Mouse (Mus musculus) MEL (cell line): Measurements from ENCODE around the gene Nr3c2. TPM values are rescaled to one million over a fixed set of nuclear protein-coding genes. Genes with fewer than 3 reads are reported as not detected.

Experiments
- DNase-seq: peaks from one replicate; pipeline ENCODE4 v3.0.0; 2011; ENCODE audit warnings: low read depth, low spot score
- H3K27ac ChIP-seq: 2 replicates; pipeline ENCODE4 v1.5.1; 2012; ENCODE audit warnings: low read depth, mild to moderate bottlenecking, control low read depth, low read length, moderate library complexity; ENCODE audit not compliant: control insufficient read depth
- H3K27me3 ChIP-seq, 2 experiments: fragments of 150-350 bp in 1 of 2; sonication (generic) in 1 of 2; 2 replicates each; pipeline ENCODE4 v1.6.1; 2012; ENCODE audit warnings: low read length in 2 of 2, mild to moderate bottlenecking in 2 of 2, improper control_type of control experiment in 1 of 2, moderate library complexity in 1 of 2; ENCODE audit not compliant: insufficient read depth in 2 of 2, control insufficient read depth in 1 of 2
- H3K36me3 ChIP-seq, 2 experiments: 2 replicates each; pipeline ENCODE4 v1.6.1; 2012 to 2014; ENCODE audit warnings: low read length in 2 of 2, improper control_type of control experiment in 1 of 2, inconsistent platforms in 1 of 2, mild to moderate bottlenecking in 1 of 2; ENCODE audit not compliant: insufficient read depth in 2 of 2, control insufficient read depth in 1 of 2
- H3K4me1 ChIP-seq, 2 experiments: fragments of 150-350 bp in 1 of 2; sonication (generic) in 1 of 2; 2 replicates each; pipeline ENCODE4 v1.6.1; 2012; ENCODE audit warnings: low read length in 2 of 2, improper control_type of control experiment in 1 of 2, mild to moderate bottlenecking in 1 of 2; ENCODE audit not compliant: insufficient read depth in 2 of 2, control insufficient read depth in 1 of 2
- H3K4me3 ChIP-seq, 2 experiments: fragments of 150-350 bp in 1 of 2; sonication (generic) in 1 of 2; 2 replicates each; pipeline ENCODE4 v1.5.1; 2012; ENCODE audit warnings: low read depth in 2 of 2, low read length in 2 of 2, mild to moderate bottlenecking in 2 of 2, moderate library complexity in 2 of 2, control low read depth in 1 of 2, improper control_type of control experiment in 1 of 2; ENCODE audit not compliant: control insufficient read depth in 1 of 2, insufficient read depth in 1 of 2
- H3K79me2 ChIP-seq: 2 replicates; pipeline ENCODE4 v1.6.1; 2012; ENCODE audit warnings: mild to moderate bottlenecking, low read length, moderate library complexity; ENCODE audit not compliant: control insufficient read depth, poor library complexity, insufficient read depth
- H3K9ac ChIP-seq: 2 replicates; pipeline ENCODE4 v1.6.1; 2012; ENCODE audit warnings: low read depth, mild to moderate bottlenecking, control low read depth, low read length, moderate library complexity; ENCODE audit not compliant: control insufficient read depth, poor library complexity, severe bottlenecking
- H3K9me3 ChIP-seq: fragments of 150-350 bp; sonication (generic); replicated peaks from 2 replicates; pipeline ENCODE4 v1.6.1; 2012; ENCODE audit warnings: mild to moderate bottlenecking, low read length, improper control_type of control experiment, moderate library complexity; ENCODE audit not compliant: insufficient read depth
- CHD1 ChIP-seq: IDR thresholded peaks from 2 replicates; pipeline ENCODE4 v1.6.1; 2012; ENCODE audit warnings: low read depth, mild to moderate bottlenecking, inconsistent platforms, low read length, improper control_type of control experiment
- CHD2 ChIP-seq: IDR thresholded peaks from 2 replicates; pipeline ENCODE4 v1.6.1; 2011; ENCODE audit warnings: low read length, improper control_type of control experiment
- CTCF ChIP-seq, 3 experiments: IDR thresholded peaks in 2 of 3; conservative IDR thresholded peaks in 1 of 3; 2 replicates each; pipeline ENCODE4 v1.5.1; 2011 to 2012; ENCODE audit warnings: low read length in 3 of 3, low read depth in 2 of 3, mild to moderate bottlenecking in 2 of 3, improper control_type of control experiment in 1 of 3, inconsistent platforms in 1 of 3, mixed read lengths in 1 of 3, moderate library complexity in 1 of 3; ENCODE audit not compliant: control insufficient read depth in 1 of 3, insufficient read depth in 1 of 3, poor library complexity in 1 of 3, severe bottlenecking in 1 of 3
- E2F4 ChIP-seq: IDR thresholded peaks from 2 replicates; pipeline ENCODE4 v1.6.1; 2011; ENCODE audit warnings: low read depth, low read length, improper control_type of control experiment, borderline replicate concordance
- ELF1 ChIP-seq: IDR thresholded peaks from 2 replicates; pipeline ENCODE4 v1.6.1; 2014; ENCODE audit warnings: low read depth, mild to moderate bottlenecking, inconsistent platforms, low read length, improper control_type of control experiment, moderate library complexity
- ETS1 ChIP-seq: IDR thresholded peaks from 2 replicates; pipeline ENCODE4 v1.6.1; 2012; ENCODE audit warnings: low read depth, mild to moderate bottlenecking, inconsistent platforms, low read length, improper control_type of control experiment, moderate library complexity
- GABPA ChIP-seq: IDR thresholded peaks from 2 replicates; pipeline ENCODE4 v1.6.1; 2012; ENCODE audit warnings: low read depth, mild to moderate bottlenecking, inconsistent platforms, low read length, improper control_type of control experiment, moderate library complexity
- GATA1 ChIP-seq: IDR thresholded peaks from 2 replicates; pipeline ENCODE4 v1.6.1; 2011; ENCODE audit warnings: low read depth, low read length, improper control_type of control experiment
- HCFC1 ChIP-seq: IDR thresholded peaks from 2 replicates; pipeline ENCODE4 v1.6.1; 2012; ENCODE audit warnings: low read depth, mild to moderate bottlenecking, inconsistent platforms, low read length, improper control_type of control experiment, moderate library complexity
- MAZ ChIP-seq: IDR thresholded peaks from 2 replicates; pipeline ENCODE4 v1.6.1; 2012; ENCODE audit warnings: low read depth, mild to moderate bottlenecking, inconsistent platforms, low read length, improper control_type of control experiment
- MEF2A ChIP-seq: IDR thresholded peaks from 2 replicates; pipeline ENCODE4 v1.6.1; 2014; ENCODE audit warnings: low read depth, mild to moderate bottlenecking, inconsistent platforms, low read length, improper control_type of control experiment; ENCODE audit not compliant: poor library complexity, insufficient replicate concordance, severe bottlenecking; ENCODE audit errors: extremely low read depth
- MYB ChIP-seq: IDR thresholded peaks from 2 replicates; pipeline ENCODE4 v1.6.1; 2011; ENCODE audit warnings: mild to moderate bottlenecking, low read depth, low read length, improper control_type of control experiment
- MYC ChIP-seq: IDR thresholded peaks from 2 replicates; pipeline ENCODE4 v1.6.1; 2011; ENCODE audit warnings: low read depth, mild to moderate bottlenecking, low read length, improper control_type of control experiment, moderate library complexity
- NELFE ChIP-seq: IDR thresholded peaks from 2 replicates; pipeline ENCODE4 v1.6.1; 2011; ENCODE audit warnings: low read depth, low read length, improper control_type of control experiment
- NRF1 ChIP-seq: IDR thresholded peaks from 2 replicates; pipeline ENCODE4 v1.6.1; 2014; ENCODE audit warnings: low read depth, mild to moderate bottlenecking, inconsistent platforms, low read length, improper control_type of control experiment, moderate library complexity; ENCODE audit not compliant: poor library complexity, insufficient read depth, severe bottlenecking
- POLR2A ChIP-seq, 2 experiments: IDR thresholded peaks; 2 replicates each; pipeline ENCODE4 v1.6.1; 2011 to 2012; ENCODE audit warnings: low read length in 2 of 2, mild to moderate bottlenecking in 2 of 2, control low read depth in 1 of 2, improper control_type of control experiment in 1 of 2, low read depth in 1 of 2, moderate library complexity in 1 of 2; ENCODE audit not compliant: control insufficient read depth in 1 of 2, insufficient read depth in 1 of 2, poor library complexity in 1 of 2
- POLR2AphosphoS5 ChIP-seq: IDR thresholded peaks from 2 replicates; pipeline ENCODE4 v1.6.1; 2012; ENCODE audit warnings: low read depth, borderline replicate concordance, mild to moderate bottlenecking, inconsistent platforms, low read length, moderate library complexity, mixed read lengths
- RCOR1 ChIP-seq: IDR thresholded peaks from 2 replicates; pipeline ENCODE4 v1.6.1; 2012; ENCODE audit warnings: low read depth, mild to moderate bottlenecking, inconsistent platforms, low read length, improper control_type of control experiment
- SIN3A ChIP-seq: IDR thresholded peaks from 2 replicates; pipeline ENCODE4 v1.6.1; 2012; ENCODE audit warnings: low read length, improper control_type of control experiment, inconsistent platforms
- TAL1 ChIP-seq: IDR thresholded peaks from 2 replicates; pipeline ENCODE4 v1.6.1; 2012; ENCODE audit warnings: mild to moderate bottlenecking, inconsistent platforms, low read length, moderate library complexity, mixed read lengths
- TCF12 ChIP-seq: IDR thresholded peaks from 2 replicates; pipeline ENCODE4 v1.6.1; 2014; ENCODE audit warnings: low read depth, mild to moderate bottlenecking, inconsistent platforms, low read length, improper control_type of control experiment, moderate library complexity
- USF1 ChIP-seq: IDR thresholded peaks from 2 replicates; pipeline ENCODE4 v1.6.1; 2014; ENCODE audit warnings: low read depth, mild to moderate bottlenecking, inconsistent platforms, low read length, improper control_type of control experiment, moderate library complexity
- ZKSCAN1 ChIP-seq: IDR thresholded peaks from 2 replicates; pipeline ENCODE4 v1.6.1; 2012; ENCODE audit warnings: low read depth, mild to moderate bottlenecking, inconsistent platforms, low read length, improper control_type of control experiment, moderate library complexity
- ZMIZ1 ChIP-seq: IDR thresholded peaks from 2 replicates; pipeline ENCODE4 v1.6.1; 2012; ENCODE audit warnings: low read depth, mild to moderate bottlenecking, inconsistent platforms, low read length, improper control_type of control experiment, moderate library complexity
- ZNF384 ChIP-seq: IDR thresholded peaks from 2 replicates; pipeline ENCODE4 v1.6.1; 2012; ENCODE audit warnings: low read depth, mild to moderate bottlenecking, inconsistent platforms, low read length, improper control_type of control experiment
- polyA plus RNA-seq, 2 experiments: library from polyadenylated mRNA; stranded (reverse) in 1 of 2; unstranded in 1 of 2; fragments of >175 nt in 1 of 2; fragments of >200 nt in 1 of 2; gene quantifications; 2 replicates each; pipeline versions ENCODE4 v1.2.1 to v1.2.4; 2012; ENCODE audit warnings: low replicate concordance in 2 of 2, low read depth in 1 of 2; ENCODE audit not compliant: insufficient read length in 2 of 2, insufficient read depth in 1 of 2, missing spikeins in 1 of 2
- total RNA-seq: library from RNA; depleted of rRNA; stranded (reverse); fragments of 300-350 nt; gene quantifications from 2 replicates; pipeline ENCODE4 v1.2.3, GENCODE M21; 2012

Gene Nr3c2
- total and polyA plus RNA-seq, 3 experiments, result 1.0 to 1.5 TPM; not detected in 1

DNA sequence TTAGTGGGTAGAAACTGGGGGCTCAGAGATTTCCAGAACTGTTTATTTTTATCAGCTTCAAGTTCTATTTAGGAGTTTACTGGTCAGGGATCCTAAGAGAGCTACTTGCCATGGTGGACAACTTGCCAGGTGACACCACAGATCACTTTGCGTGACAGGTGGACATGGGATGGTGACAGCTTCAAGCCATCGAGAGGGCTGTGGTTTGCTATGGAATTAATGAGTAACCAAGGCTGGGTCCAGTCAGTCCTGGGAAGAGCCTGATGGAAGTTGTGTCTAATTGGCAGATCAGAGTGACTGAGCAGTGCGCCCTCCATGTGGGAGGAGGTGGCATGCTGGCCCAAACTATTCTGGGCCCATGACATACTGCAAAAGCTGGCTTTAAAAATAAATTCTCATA is 132.0 kb downstream of the Nr3c2 start:
- no peak for DNase-seq
- no peaks in the 10 kb centered on the region for H3K9me3 ChIP-seq
- H3K36me3 ChIP-seq, result no peaks in the 10 kb centered on the region
- H3K4me3 ChIP-seq, result no peak overlapping the region
- H3K79me2 ChIP-seq, result no peaks in the 10 kb centered on the region
- no peaks in the 10 kb centered on the region for H3K27me3 ChIP-seq
- H3K4me1 ChIP-seq, result no peaks in the 10 kb centered on the region
- H3K9ac ChIP-seq, result no peak overlapping the region
- no peak overlapping the region for H3K27ac ChIP-seq
- no peak for TF ChIP-seq POLR2AphosphoS5
- no peak for TF ChIP-seq TCF12
- TF ChIP-seq ZKSCAN1, result no peak
- no peak for TF ChIP-seq CHD1
- no peak for TF ChIP-seq ZNF384
- TF ChIP-seq CHD2, result no peak
- no peak for TF ChIP-seq GABPA
- no peak for TF ChIP-seq RCOR1
- TF ChIP-seq ELF1, result no peak
- no peak for TF ChIP-seq NELFE
- no peak for TF ChIP-seq MEF2A
- TF ChIP-seq USF1, result no peak

DNA sequence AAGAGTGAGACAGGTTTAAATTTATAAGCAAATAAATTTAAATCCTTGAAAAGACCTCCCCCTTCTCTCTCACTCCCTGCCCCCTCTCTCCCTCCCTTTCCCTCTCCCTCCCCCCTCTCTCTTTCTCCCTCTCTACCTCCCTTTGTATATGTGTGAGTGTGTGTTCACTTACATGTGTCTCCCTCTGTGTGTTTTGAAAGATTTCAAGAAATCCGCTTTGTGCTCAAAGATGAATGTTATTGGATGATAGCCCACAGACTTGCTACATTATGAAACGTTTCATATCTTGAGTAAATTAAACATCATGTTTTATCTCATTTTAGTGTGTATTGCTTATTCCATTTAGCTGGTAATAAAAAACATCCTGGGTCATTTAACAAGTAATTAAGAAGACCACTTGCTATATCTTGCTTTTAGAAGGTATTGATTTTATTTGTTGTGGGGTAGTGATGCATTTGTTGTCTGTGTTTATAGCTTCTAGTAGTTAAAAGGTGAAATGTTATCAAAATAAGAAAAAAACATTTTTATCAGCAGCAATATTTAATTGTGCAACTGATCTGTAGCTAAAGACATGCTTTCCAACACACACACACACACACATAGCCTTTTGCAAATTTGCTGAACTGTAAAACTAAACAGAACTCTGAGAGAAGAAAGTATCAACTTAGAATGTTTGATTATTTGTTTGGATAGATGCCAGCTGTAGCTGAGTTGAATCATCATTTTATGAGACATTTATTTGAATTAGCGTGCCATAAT is 134.6 kb downstream of the Nr3c2 start:
- Histone ChIP-seq H3K9me3 (no peaks in the 10 kb centered on the region), H3K79me2 (no peaks in the 10 kb centered on the region), H3K27me3 (no peaks in the 10 kb centered on the region), H3K4me1 (no peaks in the 10 kb centered on the region), H3K4me3 (no peak overlapping the region), H3K36me3 (no peaks in the 10 kb centered on the region), H3K9ac (no peak overlapping the region), H3K27ac (no peak overlapping the region)
- TF ChIP-seq POLR2AphosphoS5 (no peak), MEF2A (no peak), ZMIZ1 (no peak), E2F4 (no peak), SIN3A (no peak), MYC (no peak), POLR2A (IDR thresholded peaks at IDR 0.05; ENCODE audit: control insufficient read depth in 1 of 2, insufficient read depth in 1 of 2, low read depth in 1 of 2, low read length in 2 of 2, poor library complexity in 1 of 2) (no peak), RCOR1 (no peak), MAZ (no peak), NRF1 (no peak), CTCF (IDR thresholded peaks at IDR 0.05 in 2 of 3, conservative IDR thresholded peaks at IDR 0.05 in 1 of 3; ENCODE audit: control insufficient read depth in 1 of 3, insufficient read depth in 1 of 3, low read depth in 2 of 3, low read length in 3 of 3, poor library complexity in 1 of 3, severe bottlenecking in 1 of 3) (no peak), TCF12 (no peak), MYB (no peak), HCFC1 (no peak), ETS1 (no peak), TAL1 (no peak), GATA1 (no peak)
- DNase-seq, result no peak
